Mouse (Mus musculus) MEL (cell line): ENCODE results near the gene BC005537.

Source experiments
- CTCF ChIP-seq, 3 experiments: IDR thresholded peaks in 2 of 3; conservative IDR thresholded peaks in 1 of 3; 2 replicates each; pipeline ENCODE4 v1.5.1; 2011 to 2012; ENCODE audit warnings: low read length in 3 of 3, low read depth in 2 of 3, mild to moderate bottlenecking in 2 of 3, improper control_type of control experiment in 1 of 3, inconsistent platforms in 1 of 3, mixed read lengths in 1 of 3, moderate library complexity in 1 of 3; ENCODE audit not compliant: control insufficient read depth in 1 of 3, insufficient read depth in 1 of 3, poor library complexity in 1 of 3, severe bottlenecking in 1 of 3
- E2F4 ChIP-seq: IDR thresholded peaks from 2 replicates; pipeline ENCODE4 v1.6.1; 2011; ENCODE audit warnings: low read depth, low read length, improper control_type of control experiment, borderline replicate concordance
- MAX ChIP-seq: IDR thresholded peaks from 2 replicates; pipeline ENCODE4 v1.6.1; 2011; ENCODE audit warnings: low read length, improper control_type of control experiment
- POLR2A ChIP-seq, 2 experiments: IDR thresholded peaks; 2 replicates each; pipeline ENCODE4 v1.6.1; 2011 to 2012; ENCODE audit warnings: low read length in 2 of 2, mild to moderate bottlenecking in 2 of 2, control low read depth in 1 of 2, improper control_type of control experiment in 1 of 2, low read depth in 1 of 2, moderate library complexity in 1 of 2; ENCODE audit not compliant: control insufficient read depth in 1 of 2, insufficient read depth in 1 of 2, poor library complexity in 1 of 2
- USF2 ChIP-seq, 2 experiments: IDR thresholded peaks; 2 replicates each; pipeline ENCODE4 v1.6.1; 2011 to 2012; ENCODE audit warnings: improper control_type of control experiment in 2 of 2, low read length in 2 of 2, borderline replicate concordance in 1 of 2, inconsistent platforms in 1 of 2, low read depth in 1 of 2, mild to moderate bottlenecking in 1 of 2; ENCODE audit not compliant: insufficient read depth in 1 of 2

GRCm38 (mm10) chr13:24859115-24859514 is 57.7 kb downstream of the BC005537 start:
- TF ChIP-seq MAX (no peak), POLR2A (IDR thresholded peaks at IDR 0.05; ENCODE audit: control insufficient read depth in 1 of 2, insufficient read depth in 1 of 2, low read depth in 1 of 2, low read length in 2 of 2, poor library complexity in 1 of 2) (no peak), E2F4 (no peak), USF2 (IDR thresholded peaks at IDR 0.05; ENCODE audit: borderline replicate concordance in 1 of 2, insufficient read depth in 1 of 2, low read depth in 1 of 2, low read length in 2 of 2) (no peak), CTCF (IDR thresholded peaks at IDR 0.05 in 2 of 3, conservative IDR thresholded peaks at IDR 0.05 in 1 of 3; ENCODE audit: control insufficient read depth in 1 of 3, insufficient read depth in 1 of 3, low read depth in 2 of 3, low read length in 3 of 3, poor library complexity in 1 of 3, severe bottlenecking in 1 of 3) (no peak)
